Mouse (Mus musculus) midbrain, postnatal 0 days (tissue): ENCODE measurements around the gene Arfip1. TPM values are rescaled to one million over a fixed set of nuclear protein-coding genes. Genes with fewer than 3 reads are reported as not detected.
"Not testable (repeated sequence)": the region's sequence is repeated elsewhere in the genome, so short reads cannot be mapped to it uniquely, and the experiment has no call there.

Source experiments
- ATAC-seq: fragments of 200-750 bp; cut with Nextera tagmentation; 2 replicates; pipeline ENCODE4 v1.8.0; 2017; ENCODE audit warnings: moderate number of reproducible peaks, mild to moderate bottlenecking, moderate TSS enrichment, moderate library complexity; ENCODE audit not compliant: low FRiP score
- DNase-seq: peaks from one replicate; pipeline ENCODE4 v3.0.0-alpha.2; 2015; ENCODE audit warnings: low spot score
- H3K27ac ChIP-seq: fragments of 300-500 bp; sonication (generic); 2 replicates; pipeline ENCODE4 v1.5.1; 2014; ENCODE audit warnings: low read depth, mild to moderate bottlenecking, low read length, mixed read lengths
- H3K27me3 ChIP-seq: fragments of 300-500 bp; sonication (generic); 2 replicates; pipeline ENCODE4 v1.6.1; 2014; ENCODE audit warnings: low read length, control low read depth, mixed read lengths; ENCODE audit not compliant: insufficient read depth
- H3K36me3 ChIP-seq: fragments of 300-500 bp; sonication (generic); 2 replicates; pipeline ENCODE4 v1.6.1; 2014; ENCODE audit warnings: low read length, control low read depth, mixed read lengths; ENCODE audit not compliant: insufficient read depth
- H3K4me1 ChIP-seq: fragments of 300-500 bp; sonication (generic); 2 replicates; pipeline ENCODE4 v1.6.1; 2014; ENCODE audit warnings: mild to moderate bottlenecking, control low read depth, antibody characterized with exemption, low read length, mixed read lengths; ENCODE audit not compliant: insufficient read depth
- H3K4me2 ChIP-seq: fragments of 300-500 bp; sonication (generic); 2 replicates; pipeline ENCODE4 v1.6.1; 2014; ENCODE audit warnings: low read depth, mild to moderate bottlenecking, low read length, mixed read lengths; ENCODE audit not compliant: poor library complexity, severe bottlenecking
- H3K4me3 ChIP-seq: fragments of 300-500 bp; sonication (generic); 2 replicates; pipeline ENCODE4 v1.5.1; 2014; ENCODE audit warnings: low read depth, mild to moderate bottlenecking, low read length, moderate library complexity
- H3K9ac ChIP-seq: fragments of 300-500 bp; sonication (generic); replicated peaks from 2 replicates; pipeline ENCODE4 v1.6.1; 2014; ENCODE audit warnings: mild to moderate bottlenecking, low read length, moderate library complexity, mixed read lengths; ENCODE audit not compliant: poor library complexity, severe bottlenecking
- H3K9me3 ChIP-seq: fragments of 300-500 bp; sonication (generic); 2 replicates; pipeline ENCODE4 v1.6.1; 2016; ENCODE audit warnings: low read length, control low read depth
- CTCF ChIP-seq: IDR thresholded peaks from 2 replicates; pipeline ENCODE4 v1.5.1; 2016; ENCODE audit warnings: antibody characterized with exemption, mild to moderate bottlenecking
- WGBS: fragments of 180-500 bp; shearing (Covaris S2); extraction: QIAGEN DNeasy Blood & Tissue Kit; methylation state at CpG from one replicate; pipeline ENCODE4 v1.1.7; 2014; 5-methylcytosine and 5-hydroxymethylcytosine counted together
- polyA plus RNA-seq: library from polyadenylated mRNA; unstranded; fragments of >200 nt; fragmentation: Nextera tagmentation; extraction: Ambion mirVana; gene quantifications from 2 replicates; pipeline ENCODE4 v1.2.1, GENCODE M21; 2015
- total RNA-seq: library from RNA; depleted of rRNA; stranded (reverse); fragments of >200 nt; gene quantifications from 2 replicates; pipeline ENCODE4 v1.2.3, GENCODE M21; 2014

The Arfip1 gene
- total and polyA plus RNA-seq, 2 experiments from 2014 or later = 20.2 to 21.2 TPM

DNA sequence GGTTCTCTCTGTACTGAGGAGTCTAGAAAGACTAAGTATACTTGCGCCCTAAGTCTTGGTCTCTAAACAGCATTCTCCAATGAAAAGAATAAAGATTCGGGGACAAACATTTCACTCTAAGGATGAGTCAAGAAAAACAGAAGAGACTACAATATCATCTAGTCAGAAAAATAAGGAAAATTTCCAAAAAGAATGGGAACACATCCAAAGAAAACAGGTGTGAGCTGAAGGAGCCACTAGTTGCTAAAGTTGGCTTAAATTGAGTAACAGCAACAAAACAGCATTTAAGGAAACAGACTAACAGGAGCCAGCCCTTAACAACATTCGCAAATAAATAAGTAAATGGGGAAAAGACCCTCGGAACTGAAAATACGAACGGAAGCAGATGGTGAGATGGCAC is 13.9 kb downstream of the Arfip1 start:
- Histone ChIP-seq H3K4me3 (no peak overlapping the region), H3K36me3 (no peaks in the 10 kb centered on the region), H3K9ac (no peak overlapping the region), H3K4me2 (no peak overlapping the region), H3K9me3 (no peaks in the 10 kb centered on the region), H3K4me1 (no peaks in the 10 kb centered on the region), H3K27ac (no peak overlapping the region), H3K27me3 (no peaks in the 10 kb centered on the region)
- no peak for TF ChIP-seq CTCF
- WGBS = 91% methylated on average over 6 of the region's 6 CpGs
- ATAC-seq (no peak), DNase-seq (no peak)

DNA sequence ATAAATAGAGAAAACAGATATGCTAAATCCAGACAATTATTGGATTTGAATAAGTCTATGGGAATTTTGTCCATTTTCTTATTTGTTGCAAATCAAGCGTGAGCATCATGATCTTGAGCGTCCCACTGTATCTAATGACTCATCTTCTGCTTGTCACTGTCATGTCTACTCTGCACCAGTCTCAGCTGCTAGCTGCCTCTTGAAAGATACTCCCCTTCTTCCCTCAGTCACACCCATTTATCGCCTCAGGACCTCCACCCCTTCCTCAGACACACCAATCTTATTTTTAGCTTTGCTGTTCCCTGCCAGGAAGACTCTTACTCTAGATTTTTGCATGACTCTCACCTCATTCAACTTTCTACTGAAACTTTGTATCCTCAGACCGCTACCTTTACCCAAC is 19.0 kb downstream of the Arfip1 start:
- Histone ChIP-seq H3K4me1 (no peaks in the 10 kb centered on the region), H3K9ac (no peak overlapping the region), H3K27ac (no peak overlapping the region), H3K27me3 (no peaks in the 10 kb centered on the region), H3K36me3 (no peaks in the 10 kb centered on the region), H3K9me3 (no peaks in the 10 kb centered on the region), H3K4me3 (no peak overlapping the region), H3K4me2 (no peak overlapping the region)
- TF ChIP-seq CTCF = no peak
- no peak for DNase-seq
- WGBS = 93% methylated on average over 4 of the region's 4 CpGs
- ATAC-seq = no peak

GRCm38 (mm10) chr3:84562911-84563310 is 19.5 kb downstream of the Arfip1 start:
- H3K4me2 ChIP-seq, H3K36me3 ChIP-seq, H3K27me3 ChIP-seq, ATAC-seq, H3K9me3 ChIP-seq, H3K27ac ChIP-seq, DNase-seq, H3K4me1 ChIP-seq, H3K4me3 ChIP-seq, H3K9ac ChIP-seq: not testable (repeated sequence)
- WGBS = 97% methylated on average over 2 of the region's 2 CpGs

- no peak overlapping the region for H3K4me3 ChIP-seq
- no peaks in the 10 kb centered on the region for H3K27me3 ChIP-seq
- H3K9me3 ChIP-seq = no peaks in the 10 kb centered on the region
- no peaks in the 10 kb centered on the region; the same call in 1 of the 2 replicates for H3K4me1 ChIP-seq
- H3K36me3 ChIP-seq = no peaks in the 10 kb centered on the region
- H3K27ac ChIP-seq = no peak overlapping the region
- ATAC-seq = no peak
- TF ChIP-seq CTCF = no peak
- no peak overlapping the region for H3K9ac ChIP-seq
- no peak overlapping the region for H3K4me2 ChIP-seq
- 97% methylated on average over 3 of the region's 3 CpGs for WGBS
- DNase-seq = no peak
Measured at GRCm38 (mm10) chr3:84558301-84558700, 24.1 kb downstream of the Arfip1 start.

- Histone ChIP-seq H3K9me3 (no peaks in the 10 kb centered on the region), H3K4me3 (no peak overlapping the region), H3K4me1 (no peaks in the 10 kb centered on the region; the same call in 1 of the 2 replicates), H3K9ac (no peak overlapping the region), H3K36me3 (no peaks in the 10 kb centered on the region), H3K4me2 (no peak overlapping the region), H3K27ac (no peak overlapping the region), H3K27me3 (no peaks in the 10 kb centered on the region)
- 91% methylated on average over 3 of the region's 3 CpGs for WGBS
- no peak for DNase-seq
- ATAC-seq = no peak
- no peak for TF ChIP-seq CTCF
Measured at GRCm38 (mm10) chr3:84555780-84556179, 26.6 kb downstream of the Arfip1 start.

DNA sequence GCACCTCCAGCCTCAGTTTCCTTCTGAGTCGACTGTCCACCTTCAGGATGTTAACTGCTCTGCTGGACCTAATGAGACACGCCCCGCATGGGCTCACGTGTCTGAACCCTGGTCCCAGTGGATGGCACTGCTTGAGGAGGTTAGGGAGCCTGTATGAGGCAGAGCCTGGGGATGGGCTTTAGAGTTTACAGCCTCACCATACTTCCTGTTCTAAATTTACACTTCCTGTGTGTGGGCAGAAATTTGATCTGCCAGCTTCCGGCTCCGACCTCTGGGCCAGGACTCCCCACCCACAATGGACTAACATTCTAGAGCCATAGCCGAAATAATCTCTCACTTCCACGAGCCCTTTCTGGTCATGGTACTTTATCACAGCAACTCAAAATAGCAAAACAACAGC is 35.2 kb downstream of the Arfip1 start:
- no peaks in the 10 kb centered on the region for H3K36me3 ChIP-seq
- no peaks in the 10 kb centered on the region for H3K27me3 ChIP-seq
- H3K27ac ChIP-seq = no peak overlapping the region
- ATAC-seq (no peak), DNase-seq (no peak)
- no peak overlapping the region for H3K4me3 ChIP-seq
- WGBS = 80% methylated on average over 8 of the region's 8 CpGs
- H3K9me3 ChIP-seq = no peaks in the 10 kb centered on the region
- H3K9ac ChIP-seq = no peak overlapping the region
- no peak for TF ChIP-seq CTCF
- no peaks in the 10 kb centered on the region for H3K4me1 ChIP-seq
- H3K4me2 ChIP-seq = no peak overlapping the region

GRCm38 (mm10) chr3:84542450-84542849 is 40.0 kb downstream of the Arfip1 start:
- TF ChIP-seq CTCF = peak; percentile 88
- WGBS = 17% methylated on average over 3 of the region's 3 CpGs
- H3K9ac ChIP-seq, H3K4me3 ChIP-seq, H3K36me3 ChIP-seq, H3K4me2 ChIP-seq, H3K4me1 ChIP-seq, H3K9me3 ChIP-seq, H3K27me3 ChIP-seq, H3K27ac ChIP-seq, ATAC-seq: not testable (repeated sequence)
- peak; percentile 58 for DNase-seq
